Mouse (Mus musculus): ENCODE measurements at regions not wholly inside any gene's neighbourhood (a gene's known extent, or its start where the extent isn't known, plus 50 kb on each side); places are given as distances from the start of the nearest gene placed in this dataset.
"Not testable (repeated sequence)": the region's sequence is repeated elsewhere in the genome, so short reads cannot be mapped to it uniquely, and the experiment has no call there.

DNA sequence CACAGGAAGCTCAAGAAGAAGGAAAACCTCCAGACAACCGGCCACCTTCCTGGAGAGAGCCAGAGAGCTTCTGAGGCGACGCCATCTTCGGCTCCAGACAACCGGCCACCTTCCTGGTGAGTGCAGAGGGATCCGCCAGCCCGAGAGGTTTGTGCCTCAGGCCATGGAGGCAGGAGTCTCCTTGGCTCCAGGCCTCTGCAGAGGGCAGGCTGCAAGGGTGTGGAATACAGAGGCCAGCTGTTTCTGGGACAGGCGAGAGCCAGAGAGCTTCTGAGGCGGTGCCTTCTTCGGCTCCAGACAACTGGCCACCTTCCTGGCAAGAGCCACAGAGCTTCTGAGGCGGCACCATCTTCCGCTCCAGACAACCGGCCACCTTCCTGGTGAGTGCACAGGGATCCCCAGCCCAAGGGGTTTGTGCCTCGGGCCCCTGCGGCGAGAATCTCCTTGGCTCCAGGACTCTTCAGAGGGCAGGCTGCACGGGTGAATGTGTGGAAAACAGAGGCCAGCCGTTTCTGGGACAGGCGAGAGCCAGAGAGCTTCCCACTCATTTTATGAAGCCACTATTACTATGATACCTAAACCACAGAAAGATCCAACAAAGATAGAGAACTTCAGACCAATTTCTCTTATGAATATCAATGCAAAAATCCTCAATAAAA lies 441.4 kb downstream of the Arl6ip6 start:
- DNase-seq = not testable (repeated sequence)

DNA sequence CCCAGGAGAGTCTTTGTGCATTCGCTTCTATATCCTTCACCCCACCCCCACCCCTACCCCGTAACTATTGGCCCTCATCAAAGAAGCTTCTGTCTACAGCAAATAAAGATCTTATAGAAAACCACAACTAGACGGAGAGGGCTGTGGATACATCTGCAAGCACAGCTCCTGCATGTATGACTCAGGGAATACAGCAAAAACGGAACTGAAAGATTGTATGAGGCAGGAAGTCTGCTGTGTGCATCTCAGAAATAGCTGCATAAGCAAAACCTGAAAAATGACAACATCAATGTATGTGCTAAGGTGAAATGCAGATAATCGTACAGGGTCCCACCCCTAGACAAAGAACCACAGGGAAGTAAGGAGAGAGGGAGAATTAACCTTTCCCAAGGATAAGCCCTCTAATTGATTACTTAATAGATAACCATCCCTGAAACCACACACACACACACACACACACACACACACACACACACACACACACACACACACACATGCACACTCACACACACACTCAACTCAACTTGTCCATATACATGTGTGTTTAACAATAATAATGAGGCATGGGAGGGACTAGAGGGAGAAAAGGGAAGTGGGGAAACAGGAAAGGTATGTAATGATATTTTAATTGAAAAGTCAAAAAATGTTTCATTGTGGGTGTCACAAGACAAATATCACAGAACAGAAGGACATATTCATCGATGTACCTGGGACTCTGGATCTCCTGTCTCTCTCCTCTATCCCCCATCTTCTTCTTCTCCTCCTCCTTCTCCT lies 416.6 kb downstream of the Rprm start:
- DNase-seq = no peak

DNA sequence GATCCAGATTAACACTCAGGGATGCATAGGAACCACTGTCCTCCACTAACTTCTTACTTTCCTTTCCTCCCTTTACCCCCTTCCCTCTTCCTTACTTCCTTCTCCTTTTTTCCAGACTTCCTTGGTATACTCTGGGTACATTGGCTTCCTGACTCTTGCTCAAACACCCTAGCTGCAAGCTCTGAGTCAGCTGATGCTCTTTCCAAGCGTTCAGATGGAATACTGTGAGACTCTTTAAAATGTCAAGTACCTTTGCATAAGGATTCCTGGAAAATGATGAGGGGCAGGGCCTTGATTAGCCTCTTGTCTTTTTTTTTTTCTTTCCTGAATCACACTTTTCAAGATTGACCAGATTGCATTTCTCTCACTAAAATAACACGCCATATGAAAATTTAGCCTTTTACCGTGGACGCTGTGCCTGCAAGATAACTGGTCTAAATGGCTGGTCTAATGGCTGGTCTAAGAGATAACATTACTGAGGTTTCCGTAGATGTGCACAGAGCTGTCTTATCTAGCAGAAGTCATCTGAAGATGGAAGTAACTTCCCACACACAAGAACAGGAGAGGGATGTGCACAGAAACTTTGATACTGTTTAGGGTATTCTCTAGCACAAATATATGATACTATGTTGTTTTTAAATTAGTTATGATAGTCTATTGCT lies 404.9 kb downstream of the Rprm start:
- DNase-seq = no peak

DNA sequence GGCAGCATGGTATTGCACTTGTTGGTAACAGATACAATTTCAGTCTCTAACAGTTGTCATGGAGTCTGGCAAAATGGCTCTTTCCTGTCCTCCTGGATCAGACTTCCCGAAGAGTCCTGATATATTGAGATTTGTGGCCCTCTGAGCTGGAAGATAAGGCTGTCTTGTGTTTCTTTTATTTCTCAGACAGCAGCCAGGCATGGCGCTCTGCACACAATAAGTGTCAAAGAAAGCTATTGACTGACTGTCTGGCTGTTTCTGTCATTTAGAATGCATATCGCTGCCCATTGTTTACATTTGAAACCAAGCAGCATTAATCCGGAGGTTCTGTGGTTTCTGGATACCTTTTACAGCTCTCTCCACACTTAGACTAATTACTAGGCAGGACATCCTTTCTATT lies 402.8 kb downstream of the Rprm start:
- no peak for DNase-seq

DNA sequence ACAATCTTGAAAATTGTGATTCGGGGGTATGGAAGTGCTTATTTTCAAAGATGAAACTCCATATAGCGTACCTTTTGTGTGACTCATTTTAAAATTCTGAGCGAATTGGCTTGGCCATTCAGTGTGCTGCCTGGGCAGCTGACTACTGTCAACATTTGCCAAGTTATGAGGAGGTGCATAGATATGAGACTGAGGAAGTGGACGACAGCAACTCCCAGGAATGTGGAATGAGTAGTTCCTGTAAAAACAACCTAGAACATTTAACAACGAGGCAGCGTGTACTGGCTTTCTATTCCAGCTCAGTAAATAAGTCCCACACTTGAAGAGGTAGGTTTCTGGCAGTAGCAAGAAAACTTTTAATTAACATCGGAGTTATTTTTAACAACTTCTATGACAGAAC lies 398.1 kb downstream of the Rprm start:
- DNase-seq = peak; percentile 79

DNA sequence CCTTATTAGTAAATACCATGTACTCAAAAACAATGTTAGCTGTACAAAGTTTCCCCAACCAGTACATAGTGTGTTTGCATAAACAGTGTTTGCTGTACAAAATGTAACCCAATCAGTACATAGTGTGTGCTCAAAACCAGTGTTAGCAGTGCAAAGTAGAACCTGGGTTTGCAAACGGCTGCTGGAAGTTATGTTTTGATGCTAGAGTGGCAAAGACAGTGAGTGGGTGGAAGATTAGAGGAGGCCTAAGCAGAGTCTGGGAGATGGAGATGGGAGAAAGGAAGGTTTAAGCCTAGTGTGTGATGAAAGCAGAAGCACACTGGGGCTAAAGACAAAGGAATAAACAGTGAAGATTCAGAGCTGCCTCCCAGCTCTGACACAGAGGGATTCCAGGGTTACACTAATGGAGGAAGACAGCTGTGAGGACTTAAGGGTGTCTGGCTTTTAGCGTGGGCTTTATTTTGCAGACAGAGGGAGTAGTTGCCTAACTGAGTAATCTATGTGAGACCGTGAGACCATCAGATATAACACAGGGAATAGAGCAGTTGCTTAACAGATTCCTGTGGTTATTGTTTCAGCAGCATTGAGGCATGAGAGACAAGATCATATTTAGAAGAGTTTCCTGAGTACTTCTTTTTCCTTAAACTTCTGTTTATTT lies 396.0 kb downstream of the Rprm start:
- peak; percentile 60 for DNase-seq

DNA sequence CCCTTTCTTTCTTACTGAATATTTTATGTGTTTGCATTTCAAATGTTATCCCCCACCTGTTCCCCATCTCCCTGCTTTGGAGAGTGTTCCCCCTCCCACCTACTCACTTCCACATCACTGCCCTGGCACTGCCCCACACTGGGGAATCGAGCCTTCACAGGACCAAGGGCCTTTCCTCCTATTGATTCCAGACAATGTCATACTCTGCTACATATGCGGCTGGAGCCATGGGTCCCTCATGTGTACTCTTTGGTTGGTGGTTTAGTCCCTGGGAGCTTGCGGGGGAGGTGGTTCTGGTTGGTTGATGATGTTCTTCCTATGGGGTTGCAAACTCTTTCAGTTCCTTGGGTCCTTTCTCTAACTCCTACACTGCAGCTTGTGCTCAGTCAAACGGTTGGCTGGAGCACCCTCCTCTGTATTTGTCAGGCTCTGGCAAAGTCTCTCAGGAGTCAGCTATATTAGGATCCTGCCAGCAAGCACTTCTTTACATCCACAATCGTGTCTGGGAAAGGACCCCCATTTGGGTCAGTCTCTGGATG lies 393.7 kb downstream of the Rprm start:
- peak; percentile 42 for DNase-seq

DNA sequence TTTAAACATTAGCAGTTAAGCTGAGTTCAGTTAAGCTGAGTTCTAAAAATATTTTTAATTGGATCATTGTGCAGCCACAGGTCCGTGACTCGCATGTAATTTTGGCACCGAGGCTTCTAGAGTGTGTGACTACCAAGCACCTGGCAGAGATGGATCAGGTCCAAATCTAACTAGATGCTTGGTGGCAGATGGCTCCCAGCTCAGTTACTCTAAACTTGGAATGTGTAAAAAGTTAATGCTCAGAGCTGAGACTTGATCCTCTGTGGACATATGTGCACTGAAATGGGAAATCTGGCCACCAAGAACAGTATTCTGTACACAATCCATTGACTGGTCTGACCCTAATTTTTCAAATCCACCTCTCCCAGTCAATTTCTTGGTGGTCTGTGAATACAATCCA lies 374.1 kb downstream of the Rprm start:
- DNase-seq = peak; percentile 89

DNA sequence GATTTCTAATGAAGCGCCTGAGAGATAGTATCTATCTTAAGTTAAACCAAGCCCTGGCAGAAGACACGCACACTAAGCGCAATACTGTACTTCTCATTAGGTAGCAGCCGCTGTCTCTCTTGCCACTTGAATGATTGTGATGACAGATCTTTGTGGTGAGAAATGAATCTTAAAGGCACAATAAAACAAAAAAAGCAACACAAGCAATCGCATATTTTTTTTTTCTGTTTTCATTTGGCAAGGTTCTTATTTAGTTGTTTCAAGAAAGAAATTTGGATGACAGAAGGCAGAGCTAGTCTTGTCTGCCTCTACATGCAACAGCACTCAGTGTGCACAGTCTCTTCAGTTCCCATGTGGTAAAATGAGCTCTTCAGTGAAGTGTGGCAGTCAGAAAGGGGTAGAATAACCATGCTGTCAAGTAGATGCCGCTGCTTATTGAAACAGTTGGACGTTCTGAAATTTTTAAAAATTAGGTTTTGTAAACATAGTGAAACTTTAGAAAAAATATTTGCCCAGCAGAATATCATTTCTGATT lies 372.2 kb downstream of the Rprm start:
- no peak for DNase-seq

DNA sequence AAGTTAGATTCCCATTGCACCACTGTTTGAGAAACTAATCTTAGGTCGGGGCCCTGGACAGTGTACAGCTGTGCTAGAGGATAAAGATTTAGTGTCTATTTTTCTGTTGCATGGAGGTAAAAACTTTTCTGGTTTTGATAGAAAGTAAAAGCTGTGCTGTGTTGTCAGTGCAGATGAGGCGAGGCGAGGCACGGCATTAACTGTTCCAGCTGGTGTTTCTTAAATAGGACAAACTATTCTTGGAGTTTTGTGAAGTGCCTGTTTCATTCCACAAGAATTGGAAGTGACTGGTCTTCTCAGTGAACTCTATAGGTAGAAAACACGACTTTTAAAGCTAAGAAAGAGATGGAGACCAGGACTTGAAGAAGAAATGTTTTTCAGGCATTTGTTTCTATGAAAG lies 370.3 kb downstream of the Rprm start:
- peak; percentile 80 for DNase-seq

DNA sequence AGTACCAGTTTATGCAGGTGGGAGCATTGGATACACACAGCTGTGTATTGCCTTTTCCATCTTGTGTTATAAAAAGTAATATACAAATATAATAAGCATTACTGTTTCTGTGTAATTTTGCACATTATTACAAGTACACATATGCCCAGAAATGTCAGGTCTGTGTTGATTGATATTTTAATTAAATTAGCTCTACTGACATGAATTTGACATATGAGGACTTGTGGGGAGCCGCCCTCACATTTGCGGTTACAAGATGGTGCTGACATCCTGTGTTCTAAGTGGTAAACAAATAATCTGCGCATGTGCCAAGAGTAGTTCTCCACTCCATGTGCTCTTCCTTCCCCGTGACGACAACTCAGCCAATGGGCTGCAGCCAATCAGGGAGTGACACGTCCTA lies 362.1 kb downstream of the Rprm start:
- no peak for DNase-seq

DNA sequence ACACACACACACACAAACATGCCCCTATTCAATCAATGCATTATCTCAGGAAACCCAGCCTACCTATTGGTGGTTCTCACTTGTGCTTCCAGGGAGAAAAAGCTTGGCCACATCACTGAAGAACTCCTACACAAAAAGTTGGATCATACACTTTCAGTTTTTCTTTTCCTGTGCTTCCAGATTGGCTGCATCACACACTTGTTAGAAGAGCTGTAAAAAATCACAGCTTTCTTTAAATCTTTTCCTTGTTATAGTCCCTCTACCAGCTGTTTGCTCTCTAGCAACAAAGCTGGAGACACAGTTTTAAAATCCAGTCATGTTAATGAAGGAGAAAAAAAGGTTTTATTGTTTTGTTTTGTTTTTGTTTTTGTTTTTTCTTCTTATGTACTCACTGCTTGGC lies 356.7 kb downstream of the Rprm start:
- no peak for DNase-seq

DNA sequence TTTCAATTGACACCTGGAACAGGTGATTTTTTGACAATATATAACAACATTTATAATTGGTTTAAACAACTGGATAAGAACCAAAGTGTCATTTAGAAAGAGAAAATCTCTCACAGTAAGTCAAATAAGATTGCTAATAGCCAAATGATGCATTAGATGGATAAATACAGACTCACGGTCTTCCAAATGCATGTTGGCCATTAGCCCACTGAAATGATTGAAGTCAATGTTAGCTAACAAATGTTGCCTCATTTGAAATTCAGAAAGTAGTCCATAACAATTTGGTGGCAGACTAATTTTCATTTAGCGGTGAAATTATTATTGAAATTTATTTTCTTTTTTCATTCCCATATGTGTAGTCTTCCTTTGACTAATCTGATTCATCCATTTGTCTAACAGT lies 354.9 kb downstream of the Rprm start:
- DNase-seq = no peak

DNA sequence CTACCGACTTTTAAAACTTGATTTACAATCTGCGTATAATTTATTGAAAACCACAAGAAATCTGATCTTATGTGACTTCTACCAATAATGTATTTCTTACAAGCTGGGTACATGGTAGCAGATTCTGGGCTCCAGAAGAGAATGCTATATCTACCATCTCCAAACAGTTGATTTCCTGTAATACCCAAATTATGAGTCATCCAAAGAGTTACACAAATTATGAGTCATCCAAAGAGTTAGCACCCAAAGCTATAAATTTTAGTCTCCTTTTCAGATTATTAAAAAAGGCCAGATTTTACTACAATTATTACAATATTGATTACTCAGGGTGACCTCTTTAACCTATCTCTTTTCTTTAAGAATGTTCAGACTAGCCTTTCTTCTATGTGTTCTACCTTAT lies 321.9 kb downstream of the Rprm start:
- DNase-seq = no peak

DNA sequence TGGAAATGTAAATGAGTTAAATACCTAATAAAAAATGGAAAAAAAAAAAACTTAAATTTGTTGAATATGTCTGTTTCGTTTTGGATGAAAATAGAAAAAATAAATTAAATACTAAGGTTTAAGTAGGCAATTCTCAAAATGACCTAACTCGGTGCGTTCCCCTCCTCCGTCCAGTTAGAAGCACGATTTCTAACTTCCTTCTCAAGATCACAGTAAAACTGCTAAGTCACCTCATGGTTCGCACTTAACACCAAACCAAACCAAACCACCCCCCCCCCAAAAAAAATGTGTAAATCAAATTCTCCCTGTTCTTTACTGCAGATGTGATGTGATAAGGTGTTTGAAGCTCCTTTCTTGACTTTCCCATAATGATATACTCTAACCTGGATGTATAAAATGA lies 303.3 kb downstream of the Rprm start:
- not testable (repeated sequence) for DNase-seq

DNA sequence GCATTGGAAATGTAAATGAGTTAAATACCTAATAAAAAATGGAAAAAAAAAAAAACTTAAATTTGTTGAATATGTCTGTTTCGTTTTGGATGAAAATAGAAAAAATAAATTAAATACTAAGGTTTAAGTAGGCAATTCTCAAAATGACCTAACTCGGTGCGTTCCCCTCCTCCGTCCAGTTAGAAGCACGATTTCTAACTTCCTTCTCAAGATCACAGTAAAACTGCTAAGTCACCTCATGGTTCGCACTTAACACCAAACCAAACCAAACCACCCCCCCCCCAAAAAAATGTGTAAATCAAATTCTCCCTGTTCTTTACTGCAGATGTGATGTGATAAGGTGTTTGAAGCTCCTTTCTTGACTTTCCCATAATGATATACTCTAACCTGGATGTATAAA lies 296.8 kb downstream of the Rprm start:
- DNase-seq = not testable (repeated sequence)

DNA sequence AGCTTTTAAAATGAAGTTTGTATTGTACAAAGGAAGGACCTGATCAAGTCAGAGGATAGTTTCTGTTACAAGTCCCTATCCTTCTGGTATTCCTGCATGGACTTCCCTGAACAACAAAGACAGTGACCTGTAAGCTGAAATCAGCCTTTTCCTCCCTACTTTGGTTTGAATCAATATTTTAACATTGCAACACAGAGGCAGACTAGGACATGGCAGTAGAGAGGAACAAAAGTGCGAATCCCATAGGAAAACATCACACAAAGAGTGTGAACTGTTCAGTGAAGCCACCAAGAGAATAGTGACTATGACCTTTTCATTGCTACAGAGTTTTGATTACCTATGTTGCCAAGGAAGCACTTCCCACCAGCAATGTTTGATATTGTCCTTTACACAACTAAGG lies 288.7 kb downstream of the Rprm start:
- no peak for DNase-seq

DNA sequence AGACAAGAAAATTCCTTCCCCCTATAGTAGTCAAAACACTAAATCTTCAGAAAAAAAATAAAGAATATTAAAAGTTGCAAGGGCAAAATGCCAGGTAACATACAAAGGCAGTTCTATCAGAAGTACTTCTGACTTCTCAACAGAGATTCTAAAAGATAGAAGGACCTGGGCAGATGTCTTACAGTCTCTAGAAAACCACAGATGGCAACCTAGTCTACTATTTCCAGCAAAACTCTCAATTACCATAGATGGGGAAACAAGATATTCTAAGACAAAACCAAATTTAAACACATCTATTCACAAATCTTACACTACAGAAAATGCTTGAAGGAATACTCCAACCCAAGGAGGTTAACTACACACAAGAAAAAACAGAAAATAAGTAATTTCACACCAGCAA lies 281.7 kb downstream of the Rprm start:
- no peak for DNase-seq

DNA sequence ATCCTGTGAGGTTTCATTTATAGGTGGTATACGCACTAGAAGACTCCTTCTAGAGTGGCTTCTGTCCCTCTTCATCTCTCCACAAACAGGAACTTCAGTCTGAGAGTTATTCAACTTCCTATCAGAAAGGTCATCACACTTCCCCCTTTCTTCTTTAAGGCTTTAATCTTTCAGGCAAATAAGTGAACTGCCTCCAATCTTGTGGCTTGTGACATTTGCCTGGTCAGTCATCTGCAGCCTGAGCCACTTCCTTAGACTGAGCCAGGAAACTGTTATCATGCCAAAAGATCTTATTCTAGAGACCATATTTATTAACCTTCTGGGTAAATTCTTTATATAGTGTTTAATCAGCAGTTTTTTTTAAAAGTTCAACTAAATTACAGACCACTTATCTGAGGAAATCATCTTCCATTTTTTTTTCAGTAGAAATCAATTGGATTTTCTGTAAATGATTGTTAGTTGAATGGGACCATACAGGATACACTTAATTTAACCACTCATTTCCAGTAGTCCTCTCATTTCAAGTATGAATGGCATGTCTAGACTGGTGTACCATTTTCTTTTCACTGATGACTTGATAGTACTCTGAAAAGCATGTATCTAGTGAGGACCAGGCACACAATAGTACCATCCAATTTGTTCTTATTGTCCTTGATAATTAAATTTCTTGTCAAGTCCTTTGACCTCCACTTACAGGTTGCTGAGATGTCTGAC lies 234.4 kb downstream of the Rprm start:
- DNase-seq = no peak

All from heart, adult 11 months (tissue).